Mouse (Mus musculus): ENCODE results near the gene Capn7. TPM values are rescaled to one million over a fixed set of nuclear protein-coding genes. Genes with fewer than 3 reads are reported as not detected.
A peak's percentile ranks its signal among the peaks of the same experiment; 100 is the strongest.

The Capn7 gene
- total RNA-seq, 1 experiment: 23.7 TPM

DNA sequence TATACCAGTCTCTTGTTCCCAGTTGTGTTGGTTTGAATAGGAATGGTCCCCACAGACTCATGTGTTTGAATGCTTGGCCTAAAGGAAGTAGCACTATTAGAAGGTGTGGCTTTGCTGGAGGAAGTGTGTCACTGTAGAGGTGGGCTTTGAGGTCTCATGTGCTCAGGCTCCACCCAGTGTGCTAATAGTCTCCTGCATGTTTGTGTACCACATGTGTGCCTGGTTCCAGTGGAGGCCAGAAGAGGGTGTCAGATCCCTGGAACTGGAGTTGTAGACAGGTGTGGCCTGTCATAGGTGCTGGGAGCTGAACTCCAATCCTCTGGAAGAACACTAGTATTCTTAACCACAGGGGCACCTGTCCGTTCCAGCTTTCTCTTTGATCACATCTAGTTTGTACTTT is 9.2 kb upstream of the Capn7 start:
- in situ Hi-C loops (cut with MboI; ENCODE audit: low sequenced_read_pairs in 2 of 2, unreplicated experiment in 2 of 2): no loop called here
- H3K4me1 ChIP-seq (ENCODE audit: control insufficient read depth in 2 of 2, insufficient read depth in 2 of 2, low read length in 2 of 2, poor library complexity in 1 of 2): peaks cover 0 to 4% of the 10 kb centered on the region in 2 experiments; a peak in 1 of 4 replicates
- DNase-seq (ENCODE audit: low read depth, low spot score): no peak
- H3K9ac ChIP-seq (ENCODE audit: insufficient read depth, low read depth, low read length, poor library complexity, severe bottlenecking): no peak overlapping the region
- no peaks in the 10 kb centered on the region for H3K36me3 ChIP-seq (ENCODE audit: control insufficient read depth, insufficient read depth, low read length, poor library complexity, severe bottlenecking)
- H3K4me3 ChIP-seq (ENCODE audit: insufficient read depth in 1 of 2, low read depth in 1 of 2, low read length in 2 of 2, poor library complexity in 1 of 2, severe bottlenecking in 1 of 2): no peak overlapping the region
- H3K27ac ChIP-seq (ENCODE audit: insufficient read depth, low read depth, low read length, poor library complexity, severe bottlenecking): no peak overlapping the region
- H3K9me3 ChIP-seq (ENCODE audit: control insufficient read depth, insufficient read depth, low read depth, low read length): no peaks in the 10 kb centered on the region
- TF ChIP-seq CHD2 (IDR thresholded peaks at IDR 0.05; ENCODE audit: low read depth, low read length) (no peak), ZC3H11A (IDR thresholded peaks at IDR 0.05; ENCODE audit: borderline replicate concordance, low read depth, low read length) (no peak), HCFC1 (IDR thresholded peaks at IDR 0.05; ENCODE audit: borderline replicate concordance, insufficient read depth, low read length) (no peak), MAFK (IDR thresholded peaks at IDR 0.05; ENCODE audit: insufficient read depth, low read depth, low read length) (no peak), ZNF384 (IDR thresholded peaks at IDR 0.05; ENCODE audit: low read depth, low read length) (no peak)

DNA sequence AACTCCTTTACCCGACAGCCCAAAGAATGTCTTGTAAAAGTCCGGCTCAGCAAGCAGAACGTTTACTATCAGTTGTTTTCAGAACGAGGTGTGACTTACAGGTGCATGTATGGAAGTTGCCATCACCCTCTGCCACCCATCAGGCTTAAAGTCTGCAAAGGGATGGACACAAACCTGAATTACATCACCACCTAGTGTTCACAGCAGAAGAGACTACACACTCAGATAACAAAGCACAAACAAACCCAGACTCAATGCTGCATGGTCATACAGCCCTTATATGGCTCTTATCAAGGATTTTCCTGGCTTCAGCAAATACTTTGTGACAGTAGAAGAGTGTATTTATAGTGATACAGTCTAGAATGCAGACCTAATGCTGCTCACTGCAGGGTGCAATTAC is 8.8 kb upstream of the Capn7 start:
- H3K9ac ChIP-seq (ENCODE audit: insufficient read depth, low read depth, low read length, poor library complexity, severe bottlenecking): no peak overlapping the region
- H3K36me3 ChIP-seq (ENCODE audit: control insufficient read depth, insufficient read depth, low read length, poor library complexity, severe bottlenecking): no peaks in the 10 kb centered on the region
- H3K27ac ChIP-seq (ENCODE audit: insufficient read depth, low read depth, low read length, poor library complexity, severe bottlenecking): no peak overlapping the region
- in situ Hi-C loops (cut with MboI; ENCODE audit: low sequenced_read_pairs in 2 of 2, unreplicated experiment in 2 of 2): no loop called here
- no peak overlapping the region for H3K4me3 ChIP-seq (ENCODE audit: insufficient read depth in 1 of 2, low read depth in 1 of 2, low read length in 2 of 2, poor library complexity in 1 of 2, severe bottlenecking in 1 of 2)
- no peaks in the 10 kb centered on the region for H3K9me3 ChIP-seq (ENCODE audit: control insufficient read depth, insufficient read depth, low read depth, low read length)
- DNase-seq (ENCODE audit: low read depth, low spot score): no peak
- no peak for TF ChIP-seq ZNF384 (IDR thresholded peaks at IDR 0.05; ENCODE audit: low read depth, low read length)
- no peak for TF ChIP-seq HCFC1 (IDR thresholded peaks at IDR 0.05; ENCODE audit: borderline replicate concordance, insufficient read depth, low read length)
- no peak for TF ChIP-seq ZC3H11A (IDR thresholded peaks at IDR 0.05; ENCODE audit: borderline replicate concordance, low read depth, low read length)
- no peak for TF ChIP-seq MAFK (IDR thresholded peaks at IDR 0.05; ENCODE audit: insufficient read depth, low read depth, low read length)
- no peak for TF ChIP-seq CHD2 (IDR thresholded peaks at IDR 0.05; ENCODE audit: low read depth, low read length)
- H3K4me1 ChIP-seq (ENCODE audit: control insufficient read depth in 2 of 2, insufficient read depth in 2 of 2, low read length in 2 of 2, poor library complexity in 1 of 2): peaks cover 0 to 4% of the 10 kb centered on the region in 2 experiments; a peak in 1 of 4 replicates

DNA sequence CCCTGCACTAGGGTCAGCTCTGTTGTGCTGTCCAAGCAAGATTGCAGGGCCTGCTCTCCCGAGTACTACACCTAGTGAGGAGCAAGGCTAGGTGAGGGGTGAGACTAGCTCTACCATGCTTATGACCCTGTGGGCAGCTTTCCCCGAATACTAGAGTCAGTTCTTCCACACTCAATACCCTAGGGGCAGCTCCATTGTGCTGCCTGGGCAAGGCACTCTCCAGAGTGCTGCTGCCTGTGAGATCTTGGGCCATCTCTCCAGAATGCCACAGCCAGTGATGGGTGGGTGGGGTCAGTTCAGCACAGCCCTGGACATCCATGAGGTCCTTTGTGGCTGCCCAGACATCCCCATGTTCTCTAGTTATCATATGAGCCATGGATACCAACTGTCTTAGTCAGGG is 6.7 kb upstream of the Capn7 start:
- Histone ChIP-seq H3K4me1 (ENCODE audit: control insufficient read depth in 2 of 2, insufficient read depth in 2 of 2, low read length in 2 of 2, poor library complexity in 1 of 2) (no peaks in the 10 kb centered on the region), H3K9me3 (ENCODE audit: control insufficient read depth, insufficient read depth, low read depth, low read length) (no peaks in the 10 kb centered on the region), H3K27ac (ENCODE audit: insufficient read depth, low read depth, low read length, poor library complexity, severe bottlenecking) (no peak overlapping the region), H3K9ac (ENCODE audit: insufficient read depth, low read depth, low read length, poor library complexity, severe bottlenecking) (no peak overlapping the region), H3K4me3 (ENCODE audit: insufficient read depth in 1 of 2, low read depth in 1 of 2, low read length in 2 of 2, poor library complexity in 1 of 2, severe bottlenecking in 1 of 2) (no peak overlapping the region), H3K36me3 (ENCODE audit: control insufficient read depth, insufficient read depth, low read length, poor library complexity, severe bottlenecking) (no peaks in the 10 kb centered on the region)
- in situ Hi-C loops (cut with MboI; ENCODE audit: low sequenced_read_pairs in 2 of 2, unreplicated experiment in 2 of 2): no loop called here
- no peak for DNase-seq (ENCODE audit: low read depth, low spot score)
- no peak for TF ChIP-seq ZC3H11A (IDR thresholded peaks at IDR 0.05; ENCODE audit: borderline replicate concordance, low read depth, low read length)
- no peak for TF ChIP-seq MAFK (IDR thresholded peaks at IDR 0.05; ENCODE audit: insufficient read depth, low read depth, low read length)
- TF ChIP-seq HCFC1 (IDR thresholded peaks at IDR 0.05; ENCODE audit: borderline replicate concordance, insufficient read depth, low read length): no peak
- TF ChIP-seq CHD2 (IDR thresholded peaks at IDR 0.05; ENCODE audit: low read depth, low read length): no peak
- TF ChIP-seq ZNF384 (IDR thresholded peaks at IDR 0.05; ENCODE audit: low read depth, low read length): no peak

DNA sequence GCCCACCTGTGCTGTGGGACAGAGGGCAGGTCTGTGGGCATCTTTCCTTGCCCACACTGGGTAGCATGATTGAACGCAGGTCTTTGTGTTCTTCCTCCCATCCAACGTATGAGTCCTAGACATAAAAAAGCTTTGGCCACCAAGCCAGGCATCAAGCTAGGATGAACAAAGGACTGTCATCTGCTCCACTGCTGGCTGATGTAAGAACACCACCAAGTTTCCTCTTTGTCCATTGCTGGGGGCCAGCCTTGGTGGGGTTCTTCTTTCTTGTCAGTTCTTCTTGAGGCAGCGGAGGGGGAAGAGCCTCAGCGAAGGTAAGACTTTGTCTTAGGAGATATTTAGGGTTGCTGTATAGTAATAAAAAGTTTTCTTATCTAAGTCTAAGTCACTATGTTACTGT is 5.5 kb upstream of the Capn7 start:
- Histone ChIP-seq H3K4me1 (ENCODE audit: control insufficient read depth in 2 of 2, insufficient read depth in 2 of 2, low read length in 2 of 2, poor library complexity in 1 of 2) (0 out of 4 replicates have a peak, but pooled peaks cover 0 to 2% of the 10 kb centered on the region in 2 experiments), H3K9ac (ENCODE audit: insufficient read depth, low read depth, low read length, poor library complexity, severe bottlenecking) (no peak overlapping the region), H3K4me3 (ENCODE audit: insufficient read depth in 1 of 2, low read depth in 1 of 2, low read length in 2 of 2, poor library complexity in 1 of 2, severe bottlenecking in 1 of 2) (no peak overlapping the region), H3K9me3 (ENCODE audit: control insufficient read depth, insufficient read depth, low read depth, low read length) (no peaks in the 10 kb centered on the region), H3K27ac (ENCODE audit: insufficient read depth, low read depth, low read length, poor library complexity, severe bottlenecking) (no peak overlapping the region), H3K36me3 (ENCODE audit: control insufficient read depth, insufficient read depth, low read length, poor library complexity, severe bottlenecking) (no peaks in the 10 kb centered on the region)
- no peak for TF ChIP-seq MAFK (IDR thresholded peaks at IDR 0.05; ENCODE audit: insufficient read depth, low read depth, low read length)
- no peak for TF ChIP-seq HCFC1 (IDR thresholded peaks at IDR 0.05; ENCODE audit: borderline replicate concordance, insufficient read depth, low read length)
- TF ChIP-seq ZC3H11A (IDR thresholded peaks at IDR 0.05; ENCODE audit: borderline replicate concordance, low read depth, low read length): no peak
- no peak for TF ChIP-seq ZNF384 (IDR thresholded peaks at IDR 0.05; ENCODE audit: low read depth, low read length)
- no peak for TF ChIP-seq CHD2 (IDR thresholded peaks at IDR 0.05; ENCODE audit: low read depth, low read length)
- in situ Hi-C loops (cut with MboI; ENCODE audit: low sequenced_read_pairs in 2 of 2, unreplicated experiment in 2 of 2): no loop called here
- no peak for DNase-seq (ENCODE audit: low read depth, low spot score)

DNA sequence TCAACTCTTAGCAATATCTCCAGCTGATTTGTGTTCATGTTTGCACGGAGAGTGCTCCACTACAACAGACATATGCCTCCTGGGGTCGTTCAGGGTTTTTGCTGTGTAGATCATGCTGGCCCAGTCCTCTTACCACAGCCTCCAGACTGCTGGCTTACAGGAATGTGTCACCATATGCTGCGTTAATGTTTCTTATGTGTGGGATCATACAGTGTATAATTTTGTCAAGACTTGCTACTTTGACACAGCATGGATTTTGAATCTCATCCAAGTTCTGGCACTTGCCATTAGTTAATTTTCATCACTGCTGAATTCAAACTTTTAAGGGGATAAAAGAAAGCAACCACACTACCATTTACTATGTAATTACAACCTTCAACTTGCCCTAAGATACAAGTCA is 673 bp upstream of the Capn7 start:
- Histone ChIP-seq H3K36me3 (ENCODE audit: control insufficient read depth, insufficient read depth, low read length, poor library complexity, severe bottlenecking) (no peaks in the 10 kb centered on the region), H3K4me3 (ENCODE audit: insufficient read depth in 1 of 2, low read depth in 1 of 2, low read length in 2 of 2, poor library complexity in 1 of 2, severe bottlenecking in 1 of 2) (peak overlapping the region in 1 of 2 experiments; percentile 98; a peak in 3 of 4 replicates), H3K4me1 (ENCODE audit: control insufficient read depth in 2 of 2, insufficient read depth in 2 of 2, low read length in 2 of 2, poor library complexity in 1 of 2) (0 out of 4 replicates have a peak, but pooled peaks cover 1 to 2% of the 10 kb centered on the region in 2 experiments), H3K27ac (ENCODE audit: insufficient read depth, low read depth, low read length, poor library complexity, severe bottlenecking) (no peak overlapping the region), H3K9me3 (ENCODE audit: control insufficient read depth, insufficient read depth, low read depth, low read length) (no peaks in the 10 kb centered on the region), H3K9ac (ENCODE audit: insufficient read depth, low read depth, low read length, poor library complexity, severe bottlenecking) (no peak overlapping the region)
- in situ Hi-C loops (cut with MboI; ENCODE audit: low sequenced_read_pairs in 2 of 2, unreplicated experiment in 2 of 2): no loop called here
- no peak for TF ChIP-seq CHD2 (IDR thresholded peaks at IDR 0.05; ENCODE audit: low read depth, low read length)
- no peak for TF ChIP-seq ZC3H11A (IDR thresholded peaks at IDR 0.05; ENCODE audit: borderline replicate concordance, low read depth, low read length)
- TF ChIP-seq MAFK (IDR thresholded peaks at IDR 0.05; ENCODE audit: insufficient read depth, low read depth, low read length): no peak
- TF ChIP-seq HCFC1 (IDR thresholded peaks at IDR 0.05; ENCODE audit: borderline replicate concordance, insufficient read depth, low read length): no peak
- TF ChIP-seq ZNF384 (IDR thresholded peaks at IDR 0.05; ENCODE audit: low read depth, low read length): no peak
- DNase-seq (ENCODE audit: low read depth, low spot score): no peak

All from ES-E14 (cell line).